Mouse (Mus musculus): ENCODE results near the gene Slc22a8. TPM values are rescaled to one million over a fixed set of nuclear protein-coding genes. Genes with fewer than 3 reads are reported as not detected.

Gene Slc22a8
- polyA plus RNA-seq, 1 experiment from 2014 or later = not detected

GRCm38 (mm10) chr19:8613111-8613510, 22.1 kb downstream of the Slc22a8 start:
- Histone ChIP-seq H3K4me2 (ENCODE audit: low read length) (no peak overlapping the region), H3K9ac (ENCODE audit: low read length) (no peak overlapping the region), H3K4me3 (ENCODE audit: control insufficient read depth in 1 of 2, insufficient read depth in 1 of 2, low read depth in 1 of 2, low read length in 2 of 2) (no peak overlapping the region), H3K27me3 (ENCODE audit: control insufficient read depth, insufficient read depth, low read length) (no peaks in the 10 kb centered on the region; the same call in 1 of the 2 replicates), H3K27ac (replicated peaks in 1 of 2; ENCODE audit: control insufficient read depth in 1 of 2, insufficient read depth in 1 of 2, low read depth in 2 of 2, low read length in 2 of 2) (no peak overlapping the region), H3K4me1 (ENCODE audit: control insufficient read depth in 2 of 2, insufficient read depth in 2 of 2, low read length in 2 of 2) (no peaks in the 10 kb centered on the region), H3K9me3 (ENCODE audit: control insufficient read depth, low read length) (no peaks in the 10 kb centered on the region), H3K36me3 (ENCODE audit: control insufficient read depth, insufficient read depth, low read length) (no peaks in the 10 kb centered on the region)
- 83% methylated on average over 2 of the region's 2 CpGs for WGBS
- ATAC-seq (ENCODE audit: insufficient number of reproducible peaks, insufficient read depth, low FRiP score, low read depth) = no peak

GRCm38 (mm10) chr19:8614343-8614742, 23.3 kb downstream of the Slc22a8 start:
- WGBS = 41% methylated on average over 2 of the region's 2 CpGs
- H3K36me3 ChIP-seq (ENCODE audit: control insufficient read depth, insufficient read depth, low read length) = no peaks in the 10 kb centered on the region
- H3K4me3 ChIP-seq (ENCODE audit: control insufficient read depth in 1 of 2, insufficient read depth in 1 of 2, low read depth in 1 of 2, low read length in 2 of 2) = no peak overlapping the region
- H3K9me3 ChIP-seq (ENCODE audit: control insufficient read depth, low read length) = no peaks in the 10 kb centered on the region
- no peak overlapping the region for H3K27ac ChIP-seq (replicated peaks in 1 of 2; ENCODE audit: control insufficient read depth in 1 of 2, insufficient read depth in 1 of 2, low read depth in 2 of 2, low read length in 2 of 2)
- no peak overlapping the region for H3K9ac ChIP-seq (ENCODE audit: low read length)
- no peaks in the 10 kb centered on the region; the same call in none of the 2 replicates for H3K27me3 ChIP-seq (ENCODE audit: control insufficient read depth, insufficient read depth, low read length)
- no peak overlapping the region for H3K4me2 ChIP-seq (ENCODE audit: low read length)
- ATAC-seq (ENCODE audit: insufficient number of reproducible peaks, insufficient read depth, low FRiP score, low read depth) = no peak
- no peaks in the 10 kb centered on the region for H3K4me1 ChIP-seq (ENCODE audit: control insufficient read depth in 2 of 2, insufficient read depth in 2 of 2, low read length in 2 of 2)

- no peak overlapping the region for H3K9ac ChIP-seq (ENCODE audit: low read length)
These were observed 25.3 kb downstream of the Slc22a8 start for GRCm38 (mm10) chr19:8616314-8616713.

GRCm38 (mm10) chr19:8617904-8618303, 26.9 kb downstream of the Slc22a8 start, which contains the start of gene Slc22a6:
Gene Slc22a6 (plus strand): TSS chr19:8618039.
- 32% methylated on average over 7 of the region's 7 CpGs for WGBS
- Histone ChIP-seq H3K4me1 (ENCODE audit: control insufficient read depth in 2 of 2, insufficient read depth in 2 of 2, low read length in 2 of 2) (no peaks in the 10 kb centered on the region), H3K27me3 (ENCODE audit: control insufficient read depth, insufficient read depth, low read length) (no peaks in the 10 kb centered on the region; the same call in none of the 2 replicates), H3K9ac (ENCODE audit: low read length) (no peak within 1 kb of the TSS), H3K9me3 (ENCODE audit: control insufficient read depth, low read length) (no peaks in the 10 kb centered on the region), H3K36me3 (ENCODE audit: control insufficient read depth, insufficient read depth, low read length) (no peaks in the 10 kb centered on the region), H3K4me3 (ENCODE audit: control insufficient read depth in 1 of 2, insufficient read depth in 1 of 2, low read depth in 1 of 2, low read length in 2 of 2) (no peak within 1 kb of the TSS), H3K4me2 (ENCODE audit: low read length) (no peak within 1 kb of the TSS), H3K27ac (replicated peaks in 1 of 2; ENCODE audit: control insufficient read depth in 1 of 2, insufficient read depth in 1 of 2, low read depth in 2 of 2, low read length in 2 of 2) (no peak within 1 kb of the TSS)
- ATAC-seq (ENCODE audit: insufficient number of reproducible peaks, insufficient read depth, low FRiP score, low read depth) = no peak

More at GRCm38 (mm10) chr19:8616314-8616713, 25.3 kb downstream of the Slc22a8 start:
- ATAC-seq (ENCODE audit: insufficient number of reproducible peaks, insufficient read depth, low FRiP score, low read depth) = no peak
- no peak overlapping the region for H3K4me3 ChIP-seq (ENCODE audit: control insufficient read depth in 1 of 2, insufficient read depth in 1 of 2, low read depth in 1 of 2, low read length in 2 of 2)
- no peak overlapping the region for H3K27ac ChIP-seq (replicated peaks in 1 of 2; ENCODE audit: control insufficient read depth in 1 of 2, insufficient read depth in 1 of 2, low read depth in 2 of 2, low read length in 2 of 2)
- no peaks in the 10 kb centered on the region for H3K9me3 ChIP-seq (ENCODE audit: control insufficient read depth, low read length)
- 69% methylated on average over 4 of the region's 4 CpGs for WGBS
- no peak overlapping the region for H3K4me2 ChIP-seq (ENCODE audit: low read length)
- H3K27me3 ChIP-seq (ENCODE audit: control insufficient read depth, insufficient read depth, low read length) = no peaks in the 10 kb centered on the region; the same call in none of the 2 replicates
- H3K4me1 ChIP-seq (ENCODE audit: control insufficient read depth in 2 of 2, insufficient read depth in 2 of 2, low read length in 2 of 2) = no peaks in the 10 kb centered on the region
- H3K36me3 ChIP-seq (ENCODE audit: control insufficient read depth, insufficient read depth, low read length) = no peaks in the 10 kb centered on the region

- Histone ChIP-seq H3K9me3 (ENCODE audit: control insufficient read depth, low read length) (no peaks in the 10 kb centered on the region), H3K9ac (ENCODE audit: low read length) (no peak overlapping the region), H3K4me1 (ENCODE audit: control insufficient read depth in 2 of 2, insufficient read depth in 2 of 2, low read length in 2 of 2) (no peaks in the 10 kb centered on the region), H3K36me3 (ENCODE audit: control insufficient read depth, insufficient read depth, low read length) (no peaks in the 10 kb centered on the region), H3K4me3 (ENCODE audit: control insufficient read depth in 1 of 2, insufficient read depth in 1 of 2, low read depth in 1 of 2, low read length in 2 of 2) (no peak overlapping the region), H3K27me3 (ENCODE audit: control insufficient read depth, insufficient read depth, low read length) (no peaks in the 10 kb centered on the region; the same call in 1 of the 2 replicates), H3K27ac (replicated peaks in 1 of 2; ENCODE audit: control insufficient read depth in 1 of 2, insufficient read depth in 1 of 2, low read depth in 2 of 2, low read length in 2 of 2) (no peak overlapping the region), H3K4me2 (ENCODE audit: low read length) (no peak overlapping the region)
- WGBS = 88% methylated on average over 7 of the region's 7 CpGs
- no peak for ATAC-seq (ENCODE audit: insufficient number of reproducible peaks, insufficient read depth, low FRiP score, low read depth)
These were observed 30.0 kb downstream of the Slc22a8 start for GRCm38 (mm10) chr19:8621098-8621497.

GRCm38 (mm10) chr19:8630249-8630648, 39.2 kb downstream of the Slc22a8 start:
- no peak for ATAC-seq (ENCODE audit: insufficient number of reproducible peaks, insufficient read depth, low FRiP score, low read depth)
- no peak overlapping the region for H3K4me3 ChIP-seq (ENCODE audit: control insufficient read depth in 1 of 2, insufficient read depth in 1 of 2, low read depth in 1 of 2, low read length in 2 of 2)
- no peaks in the 10 kb centered on the region; a peak in 1 of 4 replicates for H3K4me1 ChIP-seq (ENCODE audit: control insufficient read depth in 2 of 2, insufficient read depth in 2 of 2, low read length in 2 of 2)
- H3K9me3 ChIP-seq (ENCODE audit: control insufficient read depth, low read length) = no peaks in the 10 kb centered on the region
- no peak overlapping the region for H3K27ac ChIP-seq (replicated peaks in 1 of 2; ENCODE audit: control insufficient read depth in 1 of 2, insufficient read depth in 1 of 2, low read depth in 2 of 2, low read length in 2 of 2)
- WGBS = 77% methylated on average over 2 of the region's 2 CpGs
- H3K27me3 ChIP-seq (ENCODE audit: control insufficient read depth, insufficient read depth, low read length) = no peaks in the 10 kb centered on the region
- H3K36me3 ChIP-seq (ENCODE audit: control insufficient read depth, insufficient read depth, low read length) = no peaks in the 10 kb centered on the region
- H3K4me2 ChIP-seq (ENCODE audit: low read length) = no peak overlapping the region
- H3K9ac ChIP-seq (ENCODE audit: low read length) = no peak overlapping the region

GRCm38 (mm10) chr19:8630826-8631225, 39.8 kb downstream of the Slc22a8 start:
- WGBS = 57% methylated on average over 6 of the region's 6 CpGs
- ATAC-seq (ENCODE audit: insufficient number of reproducible peaks, insufficient read depth, low FRiP score, low read depth) = no peak
- Histone ChIP-seq H3K4me2 (ENCODE audit: low read length) (no peak overlapping the region), H3K36me3 (ENCODE audit: control insufficient read depth, insufficient read depth, low read length) (no peaks in the 10 kb centered on the region), H3K9ac (ENCODE audit: low read length) (no peak overlapping the region), H3K27me3 (ENCODE audit: control insufficient read depth, insufficient read depth, low read length) (no peaks in the 10 kb centered on the region), H3K4me1 (ENCODE audit: control insufficient read depth in 2 of 2, insufficient read depth in 2 of 2, low read length in 2 of 2) (no peaks in the 10 kb centered on the region; a peak in 1 of 4 replicates), H3K4me3 (ENCODE audit: control insufficient read depth in 1 of 2, insufficient read depth in 1 of 2, low read depth in 1 of 2, low read length in 2 of 2) (no peak overlapping the region), H3K27ac (replicated peaks in 1 of 2; ENCODE audit: control insufficient read depth in 1 of 2, insufficient read depth in 1 of 2, low read depth in 2 of 2, low read length in 2 of 2) (no peak overlapping the region), H3K9me3 (ENCODE audit: control insufficient read depth, low read length) (no peaks in the 10 kb centered on the region)

GRCm38 (mm10) chr19:8632029-8632428, 41.0 kb downstream of the Slc22a8 start:
- WGBS = 24% methylated on average over 1 of the region's 1 CpGs
- Histone ChIP-seq H3K27me3 (ENCODE audit: control insufficient read depth, insufficient read depth, low read length) (no peaks in the 10 kb centered on the region), H3K27ac (replicated peaks in 1 of 2; ENCODE audit: control insufficient read depth in 1 of 2, insufficient read depth in 1 of 2, low read depth in 2 of 2, low read length in 2 of 2) (no peak overlapping the region), H3K9me3 (ENCODE audit: control insufficient read depth, low read length) (no peaks in the 10 kb centered on the region), H3K4me3 (ENCODE audit: control insufficient read depth in 1 of 2, insufficient read depth in 1 of 2, low read depth in 1 of 2, low read length in 2 of 2) (no peak overlapping the region), H3K36me3 (ENCODE audit: control insufficient read depth, insufficient read depth, low read length) (no peaks in the 10 kb centered on the region), H3K9ac (ENCODE audit: low read length) (no peak overlapping the region), H3K4me1 (ENCODE audit: control insufficient read depth in 2 of 2, insufficient read depth in 2 of 2, low read length in 2 of 2) (no peaks in the 10 kb centered on the region; a peak in 1 of 4 replicates), H3K4me2 (ENCODE audit: low read length) (no peak overlapping the region)
- ATAC-seq (ENCODE audit: insufficient number of reproducible peaks, insufficient read depth, low FRiP score, low read depth) = no peak
